10 mouse cellular contexts compared by ENCODE assay signal in the genomic region with DNA sequence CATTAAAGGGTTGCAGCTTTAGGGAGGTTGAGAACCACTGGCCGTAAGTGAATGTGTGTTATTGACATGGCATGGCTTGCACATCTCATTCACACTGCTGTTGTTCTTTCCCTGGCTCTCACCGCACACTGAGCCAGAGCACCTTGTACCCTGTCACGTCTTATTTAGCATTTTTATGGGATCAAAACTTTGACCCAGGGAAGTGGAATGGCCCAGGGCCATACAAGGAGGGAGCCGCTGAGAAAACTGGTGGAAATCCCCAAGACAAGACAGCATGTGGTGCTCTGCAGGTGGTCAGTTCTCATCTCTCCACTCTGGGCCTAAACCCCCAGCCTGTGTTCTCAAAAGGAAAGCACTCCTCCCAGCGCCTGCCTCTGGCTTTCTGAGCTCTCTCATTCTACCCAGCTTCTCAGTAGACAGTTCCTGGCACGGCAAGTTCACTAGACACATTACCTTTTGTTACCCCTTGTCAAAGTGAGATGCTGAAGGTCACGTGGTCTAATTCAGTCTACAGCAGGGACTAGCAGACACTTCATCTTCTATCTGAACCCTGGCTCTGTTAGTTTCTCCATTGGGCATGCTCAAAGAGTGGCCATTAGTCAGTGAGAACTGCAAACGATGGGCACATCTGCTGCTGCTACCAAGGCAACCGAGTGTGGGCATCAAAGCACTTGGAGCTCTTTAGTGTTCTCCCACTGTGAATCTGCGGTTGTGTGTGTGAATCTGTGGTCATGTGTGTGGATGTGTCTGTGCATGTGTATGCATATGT.
A peak's percentile ranks its signal among the peaks of the same experiment; 100 is the strongest.
DNase-seq lines count a peak whose midpoint lies in the region; ATAC-seq and TF ChIP-seq lines count a peak whose summit lies in the region.
"Had no signal": no experiment of that assay in that cellular context is flagged by ENCODE, and none has a peak within 500 bp of the region (broad histone marks: within the 10 kb centered on the region; RNA-seq: fewer than 3 reads in every experiment).

No protein-coding gene starts in this region.

- intact Hi-C loops in left cerebral cortex, postnatal 25 days (cut with DNase I): no loop called here

- no peak for TF ChIP-seq CTCF in forebrain, postnatal 0 days (IDR thresholded peaks at IDR 0.05; ENCODE audit: low read depth)

- no peak overlapping the region for H3K9ac ChIP-seq in forebrain, postnatal 0 days
- no peak overlapping the region for H3K9ac ChIP-seq in neural tube, embryonic 15.5 days (replicated peaks)

- H3K4me2 ChIP-seq in forebrain, postnatal 0 days (ENCODE audit: low read depth): no peak overlapping the region
- no peak overlapping the region for H3K4me2 ChIP-seq in neural tube, embryonic 15.5 days
- H3K4me2 ChIP-seq: heart, embryonic 11.5 days had no signal

- DNase-seq in kidney, adult 8-10 months: peak; percentile 70 to 79
- DNase-seq in kidney, postnatal 10 days: no peak
- DNase-seq in forebrain, postnatal 0 days: peak; percentile 78
- DNase-seq in left cerebral cortex, postnatal 25 days (ENCODE audit: low spot score in 2 of 2): peak; percentile 72 to 88
- no peak for DNase-seq in gastrocnemius, adult 8-10 months (ENCODE audit: low spot score in 2 of 2)
- no peak for DNase-seq in cerebellum, adult 8-10 months
- no peak for DNase-seq in gastrocnemius, postnatal 4 days (ENCODE audit: low spot score in 2 of 2)

- peak overlapping the region; percentile 21; the same call in 1 of the 2 replicates for H3K27ac ChIP-seq in forebrain, postnatal 0 days (ENCODE audit: low read depth, low read length)
- H3K27ac ChIP-seq in neural tube, embryonic 15.5 days (replicated peaks): peak overlapping the region; percentile 73

- WGBS in forebrain, postnatal 0 days: 30% methylated on average over 10 of the region's 10 CpGs
- WGBS in neural tube, embryonic 15.5 days: 23% methylated on average over 10 of the region's 10 CpGs

- H3K4me3 ChIP-seq in forebrain, postnatal 0 days (ENCODE audit: low read depth, low read length): no peak overlapping the region
- H3K4me3 ChIP-seq in neural tube, embryonic 15.5 days (replicated peaks): no peak overlapping the region

- no peaks in the 10 kb centered on the region for H3K27me3 ChIP-seq in forebrain, postnatal 0 days (ENCODE audit: insufficient read depth, low read length)
- no peaks in the 10 kb centered on the region for H3K27me3 ChIP-seq in neural tube, embryonic 15.5 days (replicated peaks)
- H3K27me3 ChIP-seq: CH12.LX had no signal

- ATAC-seq in forebrain, postnatal 0 days: peak; percentile 83
- ATAC-seq in neural tube, embryonic 15.5 days (ENCODE audit: low FRiP score): peak; percentile 73

- H3K4me1 ChIP-seq in forebrain, postnatal 0 days (ENCODE audit: insufficient read depth): peaks cover 10% of the 10 kb centered on the region; the same call in 1 of the 2 replicates
- H3K4me1 ChIP-seq in neural tube, embryonic 15.5 days: peaks cover 24% of the 10 kb centered on the region

- H3K36me3 ChIP-seq in forebrain, postnatal 0 days (ENCODE audit: insufficient read depth): no peaks in the 10 kb centered on the region
- H3K36me3 ChIP-seq in neural tube, embryonic 15.5 days: no peaks in the 10 kb centered on the region

- H3K9me3 ChIP-seq in forebrain, postnatal 0 days (ENCODE audit: low read length): no peaks in the 10 kb centered on the region
- H3K9me3 ChIP-seq in neural tube, embryonic 15.5 days (replicated peaks): no peaks in the 10 kb centered on the region

Comparison
In these comparisons a context has a peak if more than half of its experiments do, and no peak if none do; other contexts are left out.
1. DNase-seq: peak in kidney, adult 8-10 months (2 of 2), forebrain, postnatal 0 days (single experiment) and left cerebral cortex, postnatal 25 days (2 of 2); none in kidney, postnatal 10 days (single experiment), gastrocnemius, adult 8-10 months (0 of 2), cerebellum, adult 8-10 months (single experiment) and gastrocnemius, postnatal 4 days (0 of 2).